ENCODE assay signal across 14 mouse cellular contexts in the genomic region with DNA sequence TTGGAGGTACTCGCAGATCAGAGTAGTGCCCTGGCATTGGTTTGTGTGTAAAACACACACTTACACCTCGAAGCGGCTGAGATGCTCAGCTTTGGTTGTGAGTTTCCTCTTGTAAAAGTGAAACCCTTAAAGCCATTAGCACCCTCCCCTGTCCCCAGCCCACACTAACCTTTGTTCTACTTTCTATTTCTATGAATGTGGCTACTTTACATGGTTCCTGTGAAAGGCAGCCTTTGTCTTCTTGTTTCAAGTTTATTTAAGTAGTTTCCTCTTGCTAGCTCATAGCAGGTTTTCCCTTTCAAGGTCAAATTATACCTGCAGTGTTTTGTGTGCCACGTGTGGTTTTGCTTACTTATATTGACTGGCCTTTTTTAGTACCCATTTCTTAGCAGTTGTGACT.
DNase-seq lines count a peak whose midpoint lies in the region; ATAC-seq and TF ChIP-seq lines count a peak whose summit lies in the region.
"Had no signal": no experiment of that assay in that cellular context is flagged by ENCODE, and none has a peak within 500 bp of the region (broad histone marks: within the 10 kb centered on the region; RNA-seq: fewer than 3 reads in every experiment).

No protein-coding gene starts in this region.

- no peak overlapping the region for H3K4me3 ChIP-seq in embryonic facial prominence, embryonic 12.5 days
- no peak overlapping the region for H3K4me3 ChIP-seq in embryonic facial prominence, embryonic 10.5 days
- no peak overlapping the region for H3K4me3 ChIP-seq in liver, adult 2 months (ENCODE audit: insufficient read depth, low read depth, low read length)
- H3K4me3 ChIP-seq in liver, embryonic 11.5 days (ENCODE audit: low read depth, low read length) = no peak overlapping the region
- H3K4me3 ChIP-seq in liver, postnatal 0 days (ENCODE audit: low read depth, low read length) = no peak overlapping the region
- H3K4me3 ChIP-seq: midbrain, embryonic 13.5 days; neural tube, embryonic 15.5 days had no signal

- DNase-seq in embryonic facial prominence, embryonic 10.5 days (ENCODE audit: low spot score) = no peak
- DNase-seq in liver, adult 2 months (ENCODE audit: extremely low read depth, low read depth, low spot score) = peak; percentile 28
- no peak for DNase-seq in liver, embryonic 11.5 days (ENCODE audit: low spot score)
- DNase-seq in T-cell, adult 2 months (ENCODE audit: low spot score) = peak; percentile 13
- DNase-seq in liver, postnatal 0 days = no peak
- DNase-seq in adrenal gland, adult 8-10 months = no peak
- no peak for DNase-seq in left cerebral cortex, postnatal 14 days (ENCODE audit: low spot score in 2 of 2)
- DNase-seq: kidney, postnatal 25 days had no signal

- ATAC-seq in embryonic facial prominence, embryonic 12.5 days (ENCODE audit: insufficient number of reproducible peaks, insufficient read depth, low FRiP score, low TSS enrichment) = no peak
- ATAC-seq in liver, embryonic 11.5 days (replicated peaks; ENCODE audit: low FRiP score) = no peak
- no peak for ATAC-seq in liver, postnatal 0 days
- ATAC-seq: forebrain, embryonic 14.5 days; midbrain, embryonic 13.5 days; Patski had no signal

- peaks cover 28% of the 10 kb centered on the region for H3K4me1 ChIP-seq in embryonic facial prominence, embryonic 12.5 days
- H3K4me1 ChIP-seq in embryonic facial prominence, embryonic 10.5 days = peaks cover 48% of the 10 kb centered on the region
- H3K4me1 ChIP-seq in liver, adult 2 months (ENCODE audit: control insufficient read depth, insufficient read depth, low read length) = peaks cover 9% of the 10 kb centered on the region; the same call in 1 of the 2 replicates
- peaks cover 3% of the 10 kb centered on the region; the same call in 1 of the 2 replicates for H3K4me1 ChIP-seq in liver, embryonic 11.5 days (replicated peaks; ENCODE audit: control insufficient read depth, insufficient read depth, low read length)
- peaks cover 28% of the 10 kb centered on the region for H3K4me1 ChIP-seq in liver, postnatal 0 days (ENCODE audit: insufficient read depth)

- TF ChIP-seq EP300 in liver, postnatal 0 days (IDR thresholded peaks at IDR 0.05; ENCODE audit: low read depth) = no peak

- peaks cover 8% of the 10 kb centered on the region; the same call in 1 of the 2 replicates for H3K36me3 ChIP-seq in embryonic facial prominence, embryonic 12.5 days
- peaks cover 64% of the 10 kb centered on the region for H3K36me3 ChIP-seq in embryonic facial prominence, embryonic 10.5 days (replicated peaks)
- no peaks in the 10 kb centered on the region for H3K36me3 ChIP-seq in liver, adult 2 months (ENCODE audit: control insufficient read depth, insufficient read depth, low read length)
- H3K36me3 ChIP-seq in liver, embryonic 11.5 days (ENCODE audit: control insufficient read depth, insufficient read depth, low read length) = no peaks in the 10 kb centered on the region
- H3K36me3 ChIP-seq in liver, postnatal 0 days (replicated peaks; ENCODE audit: insufficient read depth, low read length) = peaks cover 16% of the 10 kb centered on the region
- H3K36me3 ChIP-seq: midbrain, embryonic 13.5 days had no signal

- 73% methylated on average over 4 of the region's 4 CpGs for WGBS in embryonic facial prominence, embryonic 12.5 days
- 82% methylated on average over 4 of the region's 4 CpGs for WGBS in embryonic facial prominence, embryonic 10.5 days
- 64% methylated on average over 4 of the region's 4 CpGs for WGBS in liver, adult 2 months
- 83% methylated on average over 4 of the region's 4 CpGs for WGBS in liver, embryonic 11.5 days
- WGBS in liver, postnatal 0 days (ENCODE audit: insufficient replicate concordance) = 55% methylated on average over 4 of the region's 4 CpGs

- H3K27ac ChIP-seq in embryonic facial prominence, embryonic 12.5 days = 0 out of 2 replicates have a peak overlapping the region, but pooled peaks have one; percentile 30
- no peak overlapping the region for H3K27ac ChIP-seq in embryonic facial prominence, embryonic 10.5 days (replicated peaks)
- no peak overlapping the region for H3K27ac ChIP-seq in liver, adult 2 months (replicated peaks; ENCODE audit: insufficient read depth, low read depth, low read length)
- no peak overlapping the region for H3K27ac ChIP-seq in liver, embryonic 11.5 days (ENCODE audit: low read depth, low read length)
- peak overlapping the region; percentile 55 for H3K27ac ChIP-seq in liver, postnatal 0 days (ENCODE audit: low read depth)
- H3K27ac ChIP-seq: midbrain, embryonic 13.5 days; neural tube, embryonic 15.5 days had no signal

- H3K9me3 ChIP-seq in embryonic facial prominence, embryonic 12.5 days = no peaks in the 10 kb centered on the region
- H3K9me3 ChIP-seq in embryonic facial prominence, embryonic 10.5 days = no peaks in the 10 kb centered on the region
- no peaks in the 10 kb centered on the region for H3K9me3 ChIP-seq in liver, embryonic 11.5 days (ENCODE audit: control insufficient read depth, low read length)
- H3K9me3 ChIP-seq in liver, postnatal 0 days (ENCODE audit: low read length) = no peaks in the 10 kb centered on the region
- H3K9me3 ChIP-seq: midbrain, embryonic 13.5 days; neural tube, embryonic 15.5 days had no signal

- no peaks in the 10 kb centered on the region for H3K79me2 ChIP-seq in liver, adult 2 months (ENCODE audit: control insufficient read depth, insufficient read depth, low read length)

- no peak for TF ChIP-seq POLR2A in liver, adult 2 months (IDR thresholded peaks at IDR 0.05; ENCODE audit: extremely low read depth, insufficient read depth, low read length)

- no peak for TF ChIP-seq CTCF in liver, adult 2 months (IDR thresholded peaks at IDR 0.05; ENCODE audit: low read depth, low read length)
- TF ChIP-seq CTCF in liver, postnatal 0 days (IDR thresholded peaks at IDR 0.05; ENCODE audit: low read depth) = no peak

- intact Hi-C loops in left cerebral cortex, postnatal 14 days (cut with DNase I) = loop anchor here (10.0 kb wide), 1 partner anchor 208 kb away; no protein-coding TSS in a partner anchor

- no peak overlapping the region for H3K9ac ChIP-seq in embryonic facial prominence, embryonic 12.5 days
- H3K9ac ChIP-seq in liver, adult 2 months (ENCODE audit: low read depth, low read length) = no peak overlapping the region
- no peak overlapping the region for H3K9ac ChIP-seq in liver, embryonic 11.5 days (ENCODE audit: low read depth, low read length)
- no peak overlapping the region for H3K9ac ChIP-seq in liver, postnatal 0 days (replicated peaks)
- H3K9ac ChIP-seq: midbrain, embryonic 13.5 days; neural tube, embryonic 15.5 days had no signal

- H3K27me3 ChIP-seq in embryonic facial prominence, embryonic 12.5 days = no peaks in the 10 kb centered on the region
- H3K27me3 ChIP-seq in embryonic facial prominence, embryonic 10.5 days (replicated peaks; ENCODE audit: low read depth, poor library complexity, severe bottlenecking) = no peaks in the 10 kb centered on the region
- H3K27me3 ChIP-seq in liver, adult 2 months (ENCODE audit: control insufficient read depth, insufficient read depth, low read length) = no peaks in the 10 kb centered on the region
- H3K27me3 ChIP-seq in liver, embryonic 11.5 days (replicated peaks; ENCODE audit: control insufficient read depth, insufficient read depth, low read length) = no peaks in the 10 kb centered on the region
- no peaks in the 10 kb centered on the region for H3K27me3 ChIP-seq in liver, postnatal 0 days (ENCODE audit: insufficient read depth, low read length)
- H3K27me3 ChIP-seq: midbrain, embryonic 13.5 days; neural tube, embryonic 15.5 days; Patski had no signal

- H3K4me2 ChIP-seq in embryonic facial prominence, embryonic 12.5 days (replicated peaks) = no peak overlapping the region
- H3K4me2 ChIP-seq in liver, embryonic 11.5 days = no peak overlapping the region
- no peak overlapping the region for H3K4me2 ChIP-seq in liver, postnatal 0 days (ENCODE audit: low read depth, low read length)
- H3K4me2 ChIP-seq: heart, embryonic 11.5 days; midbrain, embryonic 13.5 days; neural tube, embryonic 15.5 days had no signal

Comparison
In these comparisons a context has a peak if more than half of its experiments do, and no peak if none do; other contexts are left out.
1. H3K27ac ChIP-seq: peak in embryonic facial prominence, embryonic 12.5 days (single experiment) and liver, postnatal 0 days (single experiment); none in embryonic facial prominence, embryonic 10.5 days (single experiment), liver, adult 2 months (single experiment) and liver, embryonic 11.5 days (single experiment).
2. DNase-seq: peak in liver, adult 2 months (single experiment) and T-cell, adult 2 months (single experiment); none in embryonic facial prominence, embryonic 10.5 days (single experiment), liver, embryonic 11.5 days (single experiment), liver, postnatal 0 days (single experiment), adrenal gland, adult 8-10 months (single experiment) and left cerebral cortex, postnatal 14 days (0 of 2).